28 mouse cellular contexts compared by ENCODE assay signal in the genomic region with DNA sequence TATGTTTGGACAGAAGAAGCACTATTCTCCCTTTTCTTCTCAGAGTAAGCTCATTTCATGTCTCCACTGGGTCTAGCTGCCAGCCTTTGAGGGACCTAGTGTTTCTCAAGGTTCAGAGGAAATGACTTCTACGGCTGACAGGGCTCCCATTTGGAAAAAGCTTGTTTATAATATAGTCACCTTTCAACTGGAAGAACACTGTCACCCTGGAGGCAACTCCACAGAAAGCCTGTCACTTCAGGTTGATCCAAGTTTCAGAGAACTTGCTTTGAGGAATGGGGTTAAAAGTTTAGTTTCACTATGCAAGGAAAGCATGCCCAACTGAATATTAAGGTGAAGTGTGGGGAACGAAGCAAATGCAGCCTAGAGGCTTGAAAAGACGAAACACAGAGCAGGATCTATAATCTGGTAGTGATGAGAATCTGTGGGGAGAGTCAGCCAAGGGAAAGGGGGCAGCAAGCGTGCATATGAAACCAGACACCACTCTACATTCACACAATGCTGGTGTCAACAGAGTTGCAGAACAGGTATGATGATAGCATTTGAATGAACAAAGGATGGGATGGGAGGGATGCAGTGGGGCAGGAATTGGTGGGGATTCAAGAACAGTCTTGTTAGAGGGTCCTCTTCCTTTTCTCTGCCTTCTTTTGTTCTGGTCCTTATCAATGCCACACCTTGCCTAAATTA.
DNase-seq lines count a peak whose midpoint lies in the region; ATAC-seq lines count a peak whose summit lies in the region.
"Had no signal": no experiment of that assay in that cellular context is flagged by ENCODE, and none has a peak within 500 bp of the region (broad histone marks: within the 10 kb centered on the region; RNA-seq: fewer than 3 reads in every experiment).

No protein-coding gene starts in this region.

- no peak overlapping the region for H3K4me2 ChIP-seq in embryonic facial prominence, embryonic 11.5 days (ENCODE audit: low read depth, low read length)
- no peak overlapping the region for H3K4me2 ChIP-seq in embryonic facial prominence, embryonic 15.5 days (replicated peaks)
- H3K4me2 ChIP-seq in hindbrain, embryonic 12.5 days (replicated peaks) = no peak overlapping the region
- H3K4me2 ChIP-seq: embryonic facial prominence, embryonic 13.5 days; forebrain, embryonic 13.5 days; forebrain, embryonic 15.5 days had no signal

- ATAC-seq in embryonic facial prominence, embryonic 11.5 days (replicated peaks; ENCODE audit: insufficient number of reproducible peaks, low FRiP score, low TSS enrichment, low read depth) = no peak
- no peak for ATAC-seq in embryonic facial prominence, embryonic 15.5 days (ENCODE audit: insufficient number of reproducible peaks, low FRiP score, low TSS enrichment, low read depth)
- ATAC-seq in hindbrain, embryonic 12.5 days (ENCODE audit: low FRiP score) = no peak
- ATAC-seq: activated CD4-positive, CD25-positive, alpha-beta regulatory T cell, adult 4 months; CD4-positive, CD25-positive, alpha-beta regulatory T cell, adult 4 months; forebrain, embryonic 13.5 days; forebrain, embryonic 15.5 days; forebrain, postnatal 0 days; Patski had no signal

- no peak overlapping the region for H3K27ac ChIP-seq in embryonic facial prominence, embryonic 11.5 days (replicated peaks; ENCODE audit: low read depth, low read length)
- H3K27ac ChIP-seq in embryonic facial prominence, embryonic 15.5 days (replicated peaks) = 0 out of 2 replicates have a peak overlapping the region, but pooled peaks have one; percentile 39
- H3K27ac ChIP-seq in hindbrain, embryonic 12.5 days = no peak overlapping the region
- H3K27ac ChIP-seq: embryonic facial prominence, embryonic 13.5 days; forebrain, embryonic 13.5 days; forebrain, embryonic 15.5 days had no signal

- H3K9me3 ChIP-seq in embryonic facial prominence, embryonic 11.5 days (replicated peaks; ENCODE audit: control insufficient read depth, low read length) = no peaks in the 10 kb centered on the region
- no peaks in the 10 kb centered on the region for H3K9me3 ChIP-seq in embryonic facial prominence, embryonic 15.5 days (replicated peaks)
- H3K9me3 ChIP-seq in hindbrain, embryonic 12.5 days (replicated peaks) = no peaks in the 10 kb centered on the region
- H3K9me3 ChIP-seq: embryonic facial prominence, embryonic 13.5 days; forebrain, embryonic 15.5 days; G1E had no signal

- no peaks in the 10 kb centered on the region for H3K36me3 ChIP-seq in embryonic facial prominence, embryonic 11.5 days (replicated peaks; ENCODE audit: control insufficient read depth, insufficient read depth, low read depth, low read length)
- no peaks in the 10 kb centered on the region for H3K36me3 ChIP-seq in embryonic facial prominence, embryonic 15.5 days
- H3K36me3 ChIP-seq in hindbrain, embryonic 12.5 days = no peaks in the 10 kb centered on the region
- H3K36me3 ChIP-seq: embryonic facial prominence, embryonic 13.5 days; forebrain, embryonic 15.5 days; G1E had no signal

- DNase-seq in heart, adult 11 months = peak; percentile 74
- DNase-seq in heart, adult 9 months (ENCODE audit: low spot score in 2 of 2) = no peak
- peak; percentile 16 for DNase-seq in adipocyte (ENCODE audit: low spot score)
- DNase-seq in embryonic facial prominence, embryonic 11.5 days (ENCODE audit: low spot score) = peak; percentile 24
- DNase-seq in kidney, adult 11 months = no peak
- DNase-seq in ovary, postnatal 10 days (ENCODE audit: low spot score) = no peak
- DNase-seq: adrenal gland, adult 2 months; adrenal gland, postnatal 10 days; adrenal gland, postnatal 25 days; B cell, adult 2 months; cerebellum, adult 11 months; cerebellum, adult 18-20 months; cerebellum, adult 8-10 months; cerebellum, adult 9-11 months; cerebellum, postnatal 14 days; cerebellum, postnatal 36 days; forebrain, postnatal 0 days had no signal

- H3K9ac ChIP-seq in embryonic facial prominence, embryonic 11.5 days (replicated peaks; ENCODE audit: low read length) = no peak overlapping the region
- no peak overlapping the region for H3K9ac ChIP-seq in embryonic facial prominence, embryonic 15.5 days
- no peak overlapping the region for H3K9ac ChIP-seq in hindbrain, embryonic 12.5 days
- H3K9ac ChIP-seq: embryonic facial prominence, embryonic 13.5 days; forebrain, embryonic 13.5 days; forebrain, embryonic 15.5 days; forebrain, postnatal 0 days had no signal

- no peaks in the 10 kb centered on the region for H3K27me3 ChIP-seq in embryonic facial prominence, embryonic 11.5 days (ENCODE audit: control insufficient read depth, insufficient read depth, low read length)
- H3K27me3 ChIP-seq in embryonic facial prominence, embryonic 15.5 days = no peaks in the 10 kb centered on the region
- no peaks in the 10 kb centered on the region for H3K27me3 ChIP-seq in hindbrain, embryonic 12.5 days
- H3K27me3 ChIP-seq: CH12.LX; forebrain, embryonic 13.5 days; forebrain, embryonic 15.5 days; Patski had no signal

- WGBS in embryonic facial prominence, embryonic 11.5 days = 36% methylated on average over 4 of the region's 4 CpGs
- WGBS in embryonic facial prominence, embryonic 15.5 days = 39% methylated on average over 4 of the region's 4 CpGs
- WGBS in hindbrain, embryonic 12.5 days = 66% methylated on average over 4 of the region's 4 CpGs

- no peak overlapping the region for H3K4me3 ChIP-seq in embryonic facial prominence, embryonic 11.5 days (ENCODE audit: low read depth, low read length)
- no peak overlapping the region for H3K4me3 ChIP-seq in embryonic facial prominence, embryonic 15.5 days (replicated peaks)
- H3K4me3 ChIP-seq in hindbrain, embryonic 12.5 days = no peak overlapping the region
- H3K4me3 ChIP-seq: embryonic facial prominence, embryonic 13.5 days; erythroblast, embryonic 14.5 days; forebrain, embryonic 13.5 days; forebrain, embryonic 15.5 days had no signal

- H3K4me1 ChIP-seq in embryonic facial prominence, embryonic 11.5 days (ENCODE audit: control insufficient read depth, insufficient read depth, low read length) = peaks cover 4% of the 10 kb centered on the region
- 0 out of 2 replicates have a peak, but pooled peaks cover 4% of the 10 kb centered on the region for H3K4me1 ChIP-seq in embryonic facial prominence, embryonic 15.5 days
- H3K4me1 ChIP-seq in hindbrain, embryonic 12.5 days = peaks cover 6% of the 10 kb centered on the region; the same call in 1 of the 2 replicates
- H3K4me1 ChIP-seq: forebrain, embryonic 13.5 days; forebrain, embryonic 15.5 days had no signal

Comparison
In these comparisons a context has a peak if more than half of its experiments do, and no peak if none do; other contexts are left out.
1. DNase-seq: peak in heart, adult 11 months (single experiment), adipocyte (single experiment) and embryonic facial prominence, embryonic 11.5 days (single experiment); none in heart, adult 9 months (0 of 2), kidney, adult 11 months (single experiment) and ovary, postnatal 10 days (single experiment).